Mouse (Mus musculus) T-cell, adult 2 months (primary cell): ENCODE measurements at regions not wholly inside any gene's neighbourhood (a gene's known extent, or its start where the extent isn't known, plus 50 kb on each side); places are given as distances from the start of the nearest gene placed in this dataset.

Experiments used
- DNase-seq: peaks from one replicate; pipeline ENCODE4 v3.0.0; 2022; ENCODE audit warnings: low spot score

DNA sequence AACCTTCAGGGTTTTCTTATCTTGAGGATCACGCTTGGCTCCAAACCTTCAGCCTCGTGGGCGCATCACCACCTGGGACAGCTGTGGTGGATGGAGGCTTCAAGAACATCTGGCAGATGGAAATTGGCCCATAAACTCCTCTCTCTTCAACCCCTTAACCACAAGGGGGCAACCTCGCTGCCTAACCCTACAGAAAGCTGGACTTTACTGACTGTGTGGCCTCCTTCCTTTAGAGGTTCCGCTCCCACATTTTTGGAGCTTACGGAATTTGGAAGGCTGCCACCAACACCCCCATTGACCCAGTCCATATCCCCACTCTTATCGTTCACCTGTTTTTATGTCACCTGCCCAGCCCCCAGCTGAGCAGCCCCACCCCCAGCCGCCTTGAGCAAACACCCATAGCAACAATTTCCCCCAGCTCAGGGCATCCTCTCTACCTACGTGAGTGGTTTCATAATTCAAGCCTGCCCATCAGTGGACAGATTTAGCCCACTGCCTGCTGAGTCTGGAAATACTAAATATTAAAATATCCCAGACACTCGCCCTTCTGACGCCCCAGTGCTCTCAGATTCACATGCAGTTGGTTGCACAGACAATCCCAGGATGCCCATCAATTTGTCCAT lies 167.0 kb upstream of the Slc22a22 start:
- DNase-seq: peak; percentile 23

DNA sequence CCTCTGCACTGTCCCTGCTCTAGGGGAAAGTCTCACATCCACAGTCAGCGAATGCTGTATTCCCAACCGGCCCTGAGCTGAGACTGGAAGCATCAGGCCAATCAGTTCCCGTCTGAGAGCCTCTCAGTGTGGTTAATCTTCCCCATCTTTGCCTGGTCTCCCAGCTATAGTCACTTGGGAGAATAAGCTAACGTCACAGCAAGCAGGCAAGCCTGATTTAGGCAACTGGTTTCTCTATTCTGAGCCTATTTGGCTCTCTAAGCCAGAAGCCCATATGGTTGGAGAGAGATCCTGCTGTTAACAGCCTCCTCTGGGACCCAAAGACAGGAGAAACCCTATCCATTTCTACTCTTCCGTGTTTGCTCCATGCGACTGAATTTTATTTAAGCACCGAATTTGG lies 161.7 kb upstream of the Slc22a22 start:
- no peak for DNase-seq

DNA sequence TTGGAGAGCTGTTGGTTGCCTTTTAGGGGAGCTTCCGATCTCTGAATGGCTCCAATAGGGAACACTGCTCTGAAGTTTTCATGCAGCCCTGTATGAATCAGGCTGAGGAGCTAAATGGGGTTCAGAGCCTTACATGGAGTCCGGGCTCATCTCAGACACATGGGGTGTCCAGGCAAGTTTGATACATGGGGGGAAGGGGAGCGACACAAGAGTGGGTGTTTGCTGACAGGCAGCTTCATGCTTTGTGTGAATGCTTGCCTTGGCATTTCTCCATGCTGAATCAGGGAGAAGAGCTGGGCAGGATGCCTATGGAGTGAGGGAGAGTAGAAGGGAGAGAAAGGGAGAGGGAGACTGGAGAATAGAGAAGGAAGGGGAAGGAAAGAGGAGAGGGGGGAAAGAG lies 155.6 kb upstream of the Slc22a22 start:
- no peak for DNase-seq

DNA sequence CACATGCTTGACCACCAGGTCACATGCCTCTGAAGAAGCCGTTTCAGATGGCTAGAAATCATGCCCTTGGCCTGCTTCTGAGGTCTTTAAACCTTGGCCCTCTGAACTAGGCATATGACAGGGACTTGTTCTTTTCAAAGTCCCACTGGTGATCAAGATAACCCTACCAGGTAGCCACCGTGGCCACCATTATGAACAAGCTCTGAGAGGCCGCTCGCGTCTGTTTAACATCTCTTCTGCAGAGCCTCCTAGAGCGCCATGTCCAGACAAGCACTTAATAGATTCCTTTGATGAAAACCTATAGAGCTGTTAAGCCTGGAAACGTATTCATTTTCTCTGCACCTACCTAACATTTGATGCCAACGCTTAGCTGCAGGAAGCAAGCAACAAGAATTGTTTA lies 155.1 kb upstream of the Slc22a22 start:
- DNase-seq: no peak

DNA sequence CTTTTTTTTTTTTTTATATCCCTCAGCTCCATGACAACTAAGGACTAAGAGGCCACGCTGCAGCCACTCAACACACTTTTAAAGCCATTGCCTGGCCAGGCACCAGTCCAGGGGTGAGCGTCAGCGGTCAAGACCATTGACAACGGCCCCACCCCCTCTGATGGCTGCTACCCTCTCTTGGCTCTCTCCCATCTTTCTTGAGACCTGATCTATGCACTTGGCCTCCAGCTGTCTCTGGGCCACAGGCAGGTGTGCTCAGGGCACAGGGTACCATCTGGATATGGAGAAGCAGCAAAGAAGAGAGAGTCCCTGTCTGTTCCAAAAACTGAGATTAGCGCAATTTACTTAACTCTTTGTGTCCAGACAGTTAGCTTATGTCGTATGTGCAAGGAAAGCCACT lies 141.0 kb upstream of the Slc22a22 start:
- no peak for DNase-seq

DNA sequence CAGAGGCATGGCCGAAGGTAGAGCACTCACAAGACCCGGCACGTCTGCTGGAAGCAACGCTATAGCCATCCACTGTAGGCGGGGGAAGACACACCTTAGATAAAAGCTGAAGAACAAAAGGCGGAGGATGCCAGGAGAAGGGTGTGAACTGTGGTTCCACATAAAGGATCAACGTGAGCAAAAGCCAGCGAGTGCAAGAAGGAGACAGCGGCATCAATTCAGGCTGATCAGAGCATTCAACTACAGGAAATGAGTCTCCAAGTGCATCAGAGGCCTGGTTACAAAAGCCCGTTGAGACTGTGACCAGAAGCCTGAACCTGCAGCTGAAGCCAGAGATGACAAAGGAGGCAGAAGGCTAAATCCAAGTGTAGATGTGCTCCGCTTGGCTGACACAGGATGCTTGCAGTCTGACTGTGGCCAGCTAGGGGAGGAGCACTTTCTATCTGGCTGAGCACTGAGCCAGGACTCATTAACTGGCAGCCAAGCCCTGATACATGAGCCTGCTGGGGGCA lies 139.5 kb upstream of the Slc22a22 start:
- no peak for DNase-seq

DNA sequence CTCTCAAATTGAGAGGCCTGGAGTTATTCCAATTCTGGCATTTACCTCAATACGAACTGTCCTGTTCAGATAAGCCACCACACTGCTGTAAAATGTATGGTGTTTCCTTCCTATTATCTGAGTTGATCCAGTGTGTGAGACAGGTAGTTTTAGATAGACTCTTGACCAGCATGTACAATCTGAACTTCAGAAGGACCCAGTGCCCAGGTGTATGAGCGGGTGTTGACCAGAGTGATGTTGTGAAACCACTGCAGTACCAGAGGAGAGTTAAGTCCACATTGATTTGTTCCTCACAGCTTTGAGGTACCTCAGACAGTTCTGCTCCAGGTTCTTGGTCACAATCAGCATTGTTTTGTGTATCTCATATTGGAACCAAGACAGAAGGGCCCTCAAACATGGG lies 132.6 kb upstream of the Slc22a22 start:
- DNase-seq: no peak

DNA sequence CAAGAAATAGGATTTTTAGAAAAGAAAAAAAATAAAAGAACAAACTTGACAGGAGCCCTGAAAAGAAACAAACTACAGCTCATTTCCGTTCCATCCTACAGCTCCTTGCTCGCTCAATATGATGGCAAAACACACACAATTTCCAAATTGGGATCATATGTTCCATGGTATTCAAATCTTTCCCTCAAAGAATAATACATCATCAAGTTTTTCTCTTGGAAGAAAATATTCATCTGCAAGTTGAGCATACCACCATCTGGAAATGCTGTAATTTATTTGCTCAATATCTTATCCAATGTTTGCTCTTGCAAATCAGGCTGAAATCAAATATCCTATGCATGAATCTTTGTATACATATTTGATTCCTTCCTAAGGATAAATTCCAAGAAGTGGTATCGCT lies 131.1 kb upstream of the Slc22a22 start:
- no peak for DNase-seq

DNA sequence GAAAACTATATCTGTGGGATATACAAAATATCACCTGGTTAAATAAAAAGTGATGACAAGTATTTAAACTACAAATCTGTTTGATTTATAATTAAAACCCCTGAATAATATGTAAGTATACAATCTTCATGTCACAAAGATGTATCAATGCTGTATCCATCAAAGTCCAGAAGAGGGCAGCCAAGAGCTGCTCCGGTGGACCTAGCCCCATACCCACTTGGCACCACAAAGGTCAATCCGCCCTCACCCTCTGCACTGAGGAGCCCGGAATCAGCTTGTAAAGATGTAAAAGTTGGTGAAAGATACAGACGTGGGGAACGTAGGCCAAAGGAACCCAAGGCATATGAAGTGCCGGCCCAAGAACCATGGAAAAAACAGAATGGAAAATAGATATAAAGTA lies 123.1 kb upstream of the Slc22a22 start:
- DNase-seq: peak; percentile 48

DNA sequence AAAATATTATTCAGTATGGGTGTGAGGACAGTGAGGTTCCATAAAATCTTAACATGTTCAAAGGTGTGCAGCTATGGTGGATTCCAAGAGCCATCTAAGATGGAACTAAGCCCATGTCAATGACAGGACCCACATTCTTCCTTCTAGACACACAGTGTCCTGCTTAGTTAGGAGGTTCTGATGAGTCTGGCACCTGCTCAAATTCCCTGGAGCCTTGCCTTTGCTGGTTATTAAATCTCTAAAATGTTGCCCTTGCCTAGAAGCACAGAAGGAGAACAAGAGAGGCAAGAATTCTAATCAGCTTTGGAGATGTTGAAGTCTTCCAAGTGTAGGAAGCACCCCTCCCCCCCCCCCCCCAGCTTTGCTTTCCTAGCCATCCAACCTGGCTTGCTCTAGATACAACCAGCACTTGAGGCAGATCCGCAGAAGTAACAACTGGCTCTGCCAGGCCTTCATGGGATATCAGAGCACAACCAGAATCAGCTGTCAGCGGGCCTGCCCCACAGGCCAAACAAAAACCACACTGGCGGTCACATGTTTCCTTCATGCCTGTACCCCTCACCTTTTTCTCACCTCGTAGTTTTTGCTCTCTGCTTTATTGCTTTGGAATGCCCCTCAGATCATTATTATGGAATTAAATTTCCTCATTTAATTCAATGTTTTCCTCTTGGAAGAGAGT lies 116.0 kb upstream of the Slc22a22 start:
- DNase-seq: no peak

DNA sequence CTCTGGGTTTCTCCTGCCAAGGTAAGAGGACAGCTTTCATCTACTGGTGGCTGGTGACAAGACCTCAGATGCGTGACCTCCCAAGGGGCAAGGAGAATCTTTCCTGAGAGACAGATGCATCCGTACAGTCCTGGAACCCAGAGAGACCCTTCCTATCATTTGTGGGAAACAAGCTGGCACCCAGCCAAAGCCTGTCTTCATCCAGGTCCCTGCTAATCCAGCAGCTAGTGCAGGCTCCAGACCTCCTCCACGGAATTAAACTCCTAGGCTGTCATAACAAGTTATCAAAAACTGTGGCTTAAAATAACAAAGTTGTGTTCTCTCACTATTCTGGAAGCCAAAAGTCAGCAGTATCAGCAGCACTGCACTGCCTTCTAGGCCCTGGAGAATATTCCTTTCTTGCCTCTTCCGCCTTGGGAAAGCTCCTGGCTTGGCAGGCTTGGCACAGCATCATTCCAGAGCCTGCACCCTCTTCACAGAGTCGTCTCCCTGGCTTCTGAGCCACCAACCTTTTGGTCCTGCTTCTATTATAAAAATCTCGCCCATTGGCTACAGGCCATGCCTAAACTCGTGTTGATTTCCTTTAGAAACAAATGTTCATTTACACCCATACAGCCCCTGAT lies 113.3 kb upstream of the Slc22a22 start:
- DNase-seq: no peak

DNA sequence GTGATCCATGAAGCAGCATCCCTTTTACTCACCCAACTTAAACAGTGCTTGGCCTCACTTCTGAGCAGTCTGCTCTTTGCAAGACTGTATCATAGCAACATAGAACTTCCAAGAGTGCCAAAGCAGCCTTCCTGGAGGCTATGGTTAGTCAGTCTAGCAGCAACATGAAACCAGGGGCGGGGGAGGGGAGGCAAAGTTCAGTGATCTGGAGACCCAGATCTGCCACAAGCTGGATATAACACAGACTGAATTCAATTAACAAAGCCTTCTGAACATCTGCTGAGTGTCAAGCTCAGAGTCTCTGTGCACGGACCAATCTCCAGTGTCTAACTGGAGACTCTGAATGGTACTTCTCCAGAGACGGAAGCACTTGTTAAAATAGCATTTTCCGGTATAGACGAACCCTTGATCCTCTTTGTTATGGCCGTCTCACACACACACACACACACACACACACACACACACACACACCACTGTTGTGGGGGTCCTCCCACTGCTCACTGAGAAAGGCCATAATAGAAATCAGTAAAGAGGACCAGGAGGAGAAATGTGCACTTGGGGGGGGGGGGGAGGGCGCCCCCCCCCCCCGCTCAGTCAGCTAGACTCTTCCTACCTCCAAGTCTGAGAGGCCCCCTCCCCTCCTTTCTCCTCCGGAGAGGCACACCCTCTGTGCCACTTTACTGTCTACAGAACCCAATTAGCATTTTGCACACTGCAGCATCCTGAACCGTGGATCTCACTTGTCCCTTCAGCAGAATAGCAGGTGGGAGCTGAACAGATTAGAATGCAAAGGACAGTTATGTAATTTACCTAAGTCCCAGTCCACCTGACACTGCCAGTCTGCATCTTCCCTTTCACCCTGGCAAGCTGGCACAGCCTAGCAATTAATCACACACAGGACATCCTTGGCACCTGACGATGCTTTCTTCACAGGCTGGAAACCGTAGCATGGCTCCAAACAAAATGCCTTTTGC lies 112.3 kb upstream of the Slc22a22 start:
- DNase-seq: no peak

DNA sequence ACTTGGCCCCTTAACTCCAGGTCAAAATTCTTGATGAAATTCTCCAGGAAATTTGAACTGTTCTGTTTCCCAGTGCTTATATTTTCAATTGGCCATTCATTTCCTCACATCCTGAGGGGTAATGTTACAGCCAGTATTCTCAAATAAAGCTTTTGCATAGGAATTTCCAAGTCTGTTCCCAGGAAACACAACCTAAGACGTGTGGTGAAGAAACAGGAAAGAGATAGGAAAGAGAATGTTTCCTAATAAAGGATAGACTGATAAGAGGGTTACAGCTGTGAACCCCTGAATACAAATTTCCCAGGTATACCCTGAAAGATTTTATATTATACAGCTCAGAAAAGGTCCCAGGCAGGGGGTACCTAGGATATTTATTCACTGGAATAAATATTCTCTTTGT lies 108.0 kb upstream of the Slc22a22 start:
- no peak for DNase-seq

DNA sequence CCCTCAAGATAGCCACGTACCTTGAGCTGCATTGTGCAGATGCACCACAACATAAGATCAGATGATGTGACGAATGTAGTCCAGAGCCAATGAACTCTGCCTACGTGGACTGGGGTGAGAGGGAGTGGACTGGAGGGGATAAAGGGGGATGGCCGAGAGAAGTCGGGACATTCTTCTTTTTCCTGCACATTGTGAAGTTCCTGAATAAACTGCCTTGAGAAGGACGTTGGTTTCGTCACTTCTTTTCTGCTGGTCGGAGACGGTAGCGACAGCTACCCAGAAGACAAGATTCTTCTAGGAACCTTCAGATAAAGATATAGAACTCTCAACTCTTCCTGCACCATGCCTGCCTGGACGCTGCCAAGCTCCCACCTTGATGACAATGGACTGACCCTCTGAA lies 107.1 kb upstream of the Slc22a22 start:
- DNase-seq: no peak

DNA sequence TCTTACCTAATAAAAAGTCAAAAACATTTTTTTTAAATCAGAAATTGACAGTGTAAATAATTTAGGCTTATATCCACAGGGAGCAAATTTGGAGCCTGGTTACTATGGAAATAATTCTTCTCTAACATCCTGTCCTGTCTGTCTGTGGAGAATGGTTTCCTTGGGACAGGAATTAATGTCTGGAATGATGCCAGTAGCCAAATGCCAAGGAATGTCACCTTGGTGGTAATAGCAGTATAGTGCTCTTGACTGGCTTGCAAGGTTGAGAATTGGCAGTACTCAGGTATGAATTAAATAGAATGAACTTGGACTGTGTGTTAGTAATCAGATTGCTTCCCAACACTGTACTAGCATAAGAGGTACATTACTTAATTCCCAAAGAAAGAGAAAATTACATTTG lies 103.8 kb upstream of the Slc22a22 start:
- no peak for DNase-seq

DNA sequence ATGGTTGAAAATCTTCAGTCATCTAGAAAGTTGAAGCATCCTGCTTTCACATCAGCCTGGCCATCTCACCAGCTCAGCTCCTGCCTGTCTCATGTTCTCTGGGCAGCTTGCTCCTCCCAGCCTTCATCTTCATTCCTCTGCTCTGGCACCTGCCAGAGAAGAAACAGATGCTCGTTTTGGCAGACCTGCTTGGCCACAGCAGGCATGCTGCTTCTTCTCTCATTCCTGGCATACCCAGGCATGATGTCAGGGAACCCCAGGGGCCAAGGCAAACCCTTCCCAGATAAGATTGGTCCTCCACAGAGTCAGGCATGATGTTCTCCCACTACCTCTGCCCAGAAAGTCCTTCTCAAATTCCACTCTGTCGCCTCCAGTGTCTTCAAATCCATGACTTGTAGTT lies 101.4 kb upstream of the Slc22a22 start:
- DNase-seq: no peak

DNA sequence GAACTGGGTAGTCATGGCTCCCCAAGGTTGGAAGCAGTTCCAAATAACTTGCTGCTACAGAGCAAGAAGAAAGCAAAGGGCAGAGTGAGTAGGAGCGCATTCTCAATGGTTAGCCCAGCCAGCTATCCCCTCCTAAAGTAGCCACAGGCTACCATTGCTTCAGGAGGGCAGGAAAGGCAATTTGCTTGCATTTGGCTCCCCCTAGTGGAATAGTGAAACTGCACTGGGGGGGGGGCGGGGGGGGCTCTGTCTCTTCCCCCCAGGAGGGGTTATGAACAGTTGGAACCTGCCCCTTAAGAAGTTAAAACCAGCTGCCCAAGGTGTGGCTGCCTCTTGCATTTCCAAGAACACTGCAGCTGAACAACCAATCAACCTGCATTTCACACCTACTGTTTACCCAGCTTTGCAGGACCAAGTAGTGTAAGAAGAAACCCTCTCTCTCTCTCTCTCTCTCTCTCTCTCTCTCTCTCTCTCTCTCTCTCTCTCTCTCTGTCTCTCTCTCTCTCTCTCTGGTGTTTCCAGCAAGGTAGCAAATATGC lies 96.7 kb upstream of the Slc22a22 start:
- DNase-seq: no peak

DNA sequence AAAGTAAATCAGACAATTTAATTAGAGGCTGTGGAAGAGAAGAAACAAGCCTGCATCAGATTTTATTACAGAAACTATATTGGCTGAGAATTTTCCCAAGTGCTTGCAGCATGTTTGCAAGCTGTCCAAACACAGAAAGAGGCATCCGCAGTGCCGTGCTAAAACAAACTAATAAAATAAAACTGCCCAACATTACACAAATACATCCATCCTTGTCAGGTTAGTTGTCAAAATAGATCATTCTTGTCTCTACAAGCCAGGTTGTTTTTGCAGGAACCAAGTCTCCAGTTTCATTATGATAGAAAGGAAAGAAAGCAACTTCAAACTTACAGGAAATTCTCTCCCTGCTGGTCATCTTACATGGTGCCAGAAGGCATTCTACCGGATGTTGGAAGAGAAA lies 95.0 kb upstream of the Slc22a22 start:
- DNase-seq: no peak

DNA sequence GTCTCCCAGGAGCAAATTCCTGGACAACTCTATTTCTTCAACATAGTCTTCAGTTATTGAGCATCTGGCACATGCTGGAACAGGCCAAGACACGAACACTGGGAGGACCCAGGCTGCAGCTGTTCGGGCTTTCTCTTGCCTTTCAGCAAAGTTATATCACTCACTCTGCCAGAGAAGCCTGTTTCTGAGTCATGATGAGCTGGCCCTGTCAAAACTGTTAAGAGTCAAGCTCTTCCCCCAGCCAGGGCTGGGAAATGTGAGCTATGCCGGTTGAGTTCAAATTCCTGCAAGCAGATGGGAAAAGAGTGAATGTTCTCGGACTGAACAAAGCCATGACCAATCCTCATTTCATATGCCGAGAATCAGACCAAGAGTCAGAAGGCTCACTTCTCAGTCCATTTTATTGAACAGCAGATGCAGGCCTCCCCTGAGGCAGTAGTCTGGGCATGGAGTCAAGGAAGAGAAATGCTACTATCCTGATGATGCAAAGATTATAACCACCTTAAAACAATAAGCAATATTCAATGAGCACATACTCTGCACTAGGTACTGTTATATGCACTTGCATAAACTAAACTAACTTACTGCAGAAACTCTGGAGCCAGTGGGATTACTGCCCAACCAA lies 90.7 kb upstream of the Slc22a22 start:
- DNase-seq: no peak

DNA sequence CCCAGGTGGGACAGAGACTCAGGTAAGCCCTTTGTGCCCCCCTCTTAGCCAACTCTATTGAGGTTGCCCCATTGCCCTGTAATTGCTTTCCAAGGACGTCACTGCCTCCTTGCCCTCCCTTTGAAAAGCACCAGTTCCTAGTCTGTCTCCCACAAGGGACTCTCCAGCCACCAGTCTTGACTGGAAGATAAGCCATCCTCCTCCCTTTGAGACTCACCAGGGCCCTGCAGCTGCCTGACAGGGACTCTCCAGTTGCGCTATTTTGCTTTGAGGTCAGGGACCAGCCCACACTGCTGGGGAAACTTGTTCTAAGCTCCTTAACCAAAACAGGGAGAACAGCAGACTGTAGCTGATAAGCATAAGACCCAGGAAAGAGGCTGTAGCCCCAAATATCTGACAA lies 69.7 kb upstream of the Slc22a22 start:
- DNase-seq: no peak

DNA sequence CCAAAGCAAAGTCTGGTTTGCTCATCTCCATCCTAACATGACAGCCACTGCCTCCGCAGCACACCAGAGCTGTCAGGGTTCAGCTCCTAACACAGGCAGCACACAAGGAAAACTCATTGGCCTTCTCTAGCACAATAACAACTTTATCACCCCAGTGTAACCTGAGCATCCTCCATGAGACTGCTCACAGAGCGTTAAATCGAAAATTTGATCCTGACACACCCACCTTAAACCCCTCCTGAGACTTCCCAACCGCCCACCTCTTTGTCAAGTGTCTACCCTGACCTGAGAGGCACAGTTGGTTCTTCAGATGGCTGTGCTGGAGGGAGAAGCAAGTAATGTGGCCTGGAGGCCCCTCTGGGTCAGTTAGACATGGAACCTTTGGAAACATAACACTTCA lies 67.7 kb upstream of the Slc22a22 start:
- no peak for DNase-seq

DNA sequence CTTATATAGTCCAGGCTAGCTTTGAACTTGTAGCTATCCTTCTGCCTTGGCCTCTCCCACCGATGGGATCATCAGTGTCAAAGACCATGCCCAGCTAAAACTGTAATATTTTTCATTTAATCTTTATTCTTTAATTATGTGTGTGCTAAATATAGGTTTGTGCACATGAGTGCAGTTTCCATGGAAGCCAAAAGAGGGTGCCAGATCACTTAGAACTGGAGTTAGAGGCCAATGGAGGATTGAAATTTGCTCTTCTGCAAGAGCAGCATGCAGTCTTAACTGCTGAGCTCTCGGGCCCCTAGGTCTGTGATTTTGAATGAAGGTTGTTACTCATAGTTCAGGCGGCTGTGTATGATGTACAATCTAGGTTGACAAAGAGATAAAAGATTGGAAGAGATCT lies 66.6 kb upstream of the Slc22a22 start:
- DNase-seq: no peak
